Mouse (Mus musculus) MEL (cell line): ENCODE data around the gene Nek4. TPM values are rescaled to one million over a fixed set of nuclear protein-coding genes. Genes with fewer than 3 reads are reported as not detected.
A peak's percentile ranks its signal among the peaks of the same experiment; 100 is the strongest.

Experiments used
- DNase-seq: peaks from one replicate; pipeline ENCODE4 v3.0.0; 2011; ENCODE audit warnings: low read depth, low spot score
- H3K27ac ChIP-seq: 2 replicates; pipeline ENCODE4 v1.5.1; 2012; ENCODE audit warnings: low read depth, mild to moderate bottlenecking, control low read depth, low read length, moderate library complexity; ENCODE audit not compliant: control insufficient read depth
- H3K27me3 ChIP-seq, 2 experiments: fragments of 150-350 bp in 1 of 2; sonication (generic) in 1 of 2; 2 replicates each; pipeline ENCODE4 v1.6.1; 2012; ENCODE audit warnings: low read length in 2 of 2, mild to moderate bottlenecking in 2 of 2, improper control_type of control experiment in 1 of 2, moderate library complexity in 1 of 2; ENCODE audit not compliant: insufficient read depth in 2 of 2, control insufficient read depth in 1 of 2
- H3K36me3 ChIP-seq, 2 experiments: 2 replicates each; pipeline ENCODE4 v1.6.1; 2012 to 2014; ENCODE audit warnings: low read length in 2 of 2, improper control_type of control experiment in 1 of 2, inconsistent platforms in 1 of 2, mild to moderate bottlenecking in 1 of 2; ENCODE audit not compliant: insufficient read depth in 2 of 2, control insufficient read depth in 1 of 2
- H3K4me1 ChIP-seq, 2 experiments: fragments of 150-350 bp in 1 of 2; sonication (generic) in 1 of 2; 2 replicates each; pipeline ENCODE4 v1.6.1; 2012; ENCODE audit warnings: low read length in 2 of 2, improper control_type of control experiment in 1 of 2, mild to moderate bottlenecking in 1 of 2; ENCODE audit not compliant: insufficient read depth in 2 of 2, control insufficient read depth in 1 of 2
- H3K4me3 ChIP-seq, 2 experiments: fragments of 150-350 bp in 1 of 2; sonication (generic) in 1 of 2; 2 replicates each; pipeline ENCODE4 v1.5.1; 2012; ENCODE audit warnings: low read depth in 2 of 2, low read length in 2 of 2, mild to moderate bottlenecking in 2 of 2, moderate library complexity in 2 of 2, control low read depth in 1 of 2, improper control_type of control experiment in 1 of 2; ENCODE audit not compliant: control insufficient read depth in 1 of 2, insufficient read depth in 1 of 2
- H3K79me2 ChIP-seq: 2 replicates; pipeline ENCODE4 v1.6.1; 2012; ENCODE audit warnings: mild to moderate bottlenecking, low read length, moderate library complexity; ENCODE audit not compliant: control insufficient read depth, poor library complexity, insufficient read depth
- H3K9ac ChIP-seq: 2 replicates; pipeline ENCODE4 v1.6.1; 2012; ENCODE audit warnings: low read depth, mild to moderate bottlenecking, control low read depth, low read length, moderate library complexity; ENCODE audit not compliant: control insufficient read depth, poor library complexity, severe bottlenecking
- H3K9me3 ChIP-seq: fragments of 150-350 bp; sonication (generic); replicated peaks from 2 replicates; pipeline ENCODE4 v1.6.1; 2012; ENCODE audit warnings: mild to moderate bottlenecking, low read length, improper control_type of control experiment, moderate library complexity; ENCODE audit not compliant: insufficient read depth
- BHLHE40 ChIP-seq: IDR thresholded peaks from 2 replicates; pipeline ENCODE4 v1.6.1; 2012; ENCODE audit warnings: low read depth, mild to moderate bottlenecking, inconsistent platforms, low read length, improper control_type of control experiment, borderline replicate concordance
- CHD1 ChIP-seq: IDR thresholded peaks from 2 replicates; pipeline ENCODE4 v1.6.1; 2012; ENCODE audit warnings: low read depth, mild to moderate bottlenecking, inconsistent platforms, low read length, improper control_type of control experiment
- ELF1 ChIP-seq: IDR thresholded peaks from 2 replicates; pipeline ENCODE4 v1.6.1; 2014; ENCODE audit warnings: low read depth, mild to moderate bottlenecking, inconsistent platforms, low read length, improper control_type of control experiment, moderate library complexity
- GATA1 ChIP-seq: IDR thresholded peaks from 2 replicates; pipeline ENCODE4 v1.6.1; 2011; ENCODE audit warnings: low read depth, low read length, improper control_type of control experiment
- JUND ChIP-seq: IDR thresholded peaks from 2 replicates; pipeline ENCODE4 v1.6.1; 2011; ENCODE audit warnings: low read depth, mild to moderate bottlenecking, improper control_type of control experiment, low read length
- KAT2A ChIP-seq: conservative IDR thresholded peaks from 2 replicates; pipeline ENCODE4 v1.6.1; 2012; ENCODE audit warnings: low read depth, low read length, improper control_type of control experiment, inconsistent platforms
- MAFK ChIP-seq: IDR thresholded peaks from 2 replicates; pipeline ENCODE4 v1.6.1; 2011; ENCODE audit warnings: low read depth, mild to moderate bottlenecking, low read length, improper control_type of control experiment, borderline replicate concordance
- MAX ChIP-seq: IDR thresholded peaks from 2 replicates; pipeline ENCODE4 v1.6.1; 2011; ENCODE audit warnings: low read length, improper control_type of control experiment
- MYB ChIP-seq: IDR thresholded peaks from 2 replicates; pipeline ENCODE4 v1.6.1; 2011; ENCODE audit warnings: mild to moderate bottlenecking, low read depth, low read length, improper control_type of control experiment
- NELFE ChIP-seq: IDR thresholded peaks from 2 replicates; pipeline ENCODE4 v1.6.1; 2011; ENCODE audit warnings: low read depth, low read length, improper control_type of control experiment
- NRF1 ChIP-seq: IDR thresholded peaks from 2 replicates; pipeline ENCODE4 v1.6.1; 2014; ENCODE audit warnings: low read depth, mild to moderate bottlenecking, inconsistent platforms, low read length, improper control_type of control experiment, moderate library complexity; ENCODE audit not compliant: poor library complexity, insufficient read depth, severe bottlenecking
- POLR2A ChIP-seq, 2 experiments: IDR thresholded peaks; 2 replicates each; pipeline ENCODE4 v1.6.1; 2011 to 2012; ENCODE audit warnings: low read length in 2 of 2, mild to moderate bottlenecking in 2 of 2, control low read depth in 1 of 2, improper control_type of control experiment in 1 of 2, low read depth in 1 of 2, moderate library complexity in 1 of 2; ENCODE audit not compliant: control insufficient read depth in 1 of 2, insufficient read depth in 1 of 2, poor library complexity in 1 of 2
- POLR2AphosphoS2 ChIP-seq: IDR thresholded peaks from 2 replicates; pipeline ENCODE4 v1.6.1; 2011; ENCODE audit warnings: low read length, improper control_type of control experiment
- RAD21 ChIP-seq: IDR thresholded peaks from 2 replicates; pipeline ENCODE4 v1.6.1; 2011; ENCODE audit warnings: mild to moderate bottlenecking, low read depth, low read length, improper control_type of control experiment
- RCOR1 ChIP-seq: IDR thresholded peaks from 2 replicates; pipeline ENCODE4 v1.6.1; 2012; ENCODE audit warnings: low read depth, mild to moderate bottlenecking, inconsistent platforms, low read length, improper control_type of control experiment
- SIN3A ChIP-seq: IDR thresholded peaks from 2 replicates; pipeline ENCODE4 v1.6.1; 2012; ENCODE audit warnings: low read length, improper control_type of control experiment, inconsistent platforms
- SMC3 ChIP-seq: IDR thresholded peaks from 2 replicates; pipeline ENCODE4 v1.6.1; 2011; ENCODE audit warnings: low read depth, low read length, improper control_type of control experiment
- TAL1 ChIP-seq: IDR thresholded peaks from 2 replicates; pipeline ENCODE4 v1.6.1; 2012; ENCODE audit warnings: mild to moderate bottlenecking, inconsistent platforms, low read length, moderate library complexity, mixed read lengths
- TBP ChIP-seq: IDR thresholded peaks from 2 replicates; pipeline ENCODE4 v1.8.0; 2011; ENCODE audit warnings: low read depth, low read length, improper control_type of control experiment
- TCF12 ChIP-seq: IDR thresholded peaks from 2 replicates; pipeline ENCODE4 v1.6.1; 2014; ENCODE audit warnings: low read depth, mild to moderate bottlenecking, inconsistent platforms, low read length, improper control_type of control experiment, moderate library complexity
- USF1 ChIP-seq: IDR thresholded peaks from 2 replicates; pipeline ENCODE4 v1.6.1; 2014; ENCODE audit warnings: low read depth, mild to moderate bottlenecking, inconsistent platforms, low read length, improper control_type of control experiment, moderate library complexity
- USF2 ChIP-seq, 2 experiments: IDR thresholded peaks; 2 replicates each; pipeline ENCODE4 v1.6.1; 2011 to 2012; ENCODE audit warnings: improper control_type of control experiment in 2 of 2, low read length in 2 of 2, borderline replicate concordance in 1 of 2, inconsistent platforms in 1 of 2, low read depth in 1 of 2, mild to moderate bottlenecking in 1 of 2; ENCODE audit not compliant: insufficient read depth in 1 of 2
- ZC3H11A ChIP-seq: IDR thresholded peaks from 2 replicates; pipeline ENCODE4 v1.6.1; 2012; ENCODE audit warnings: low read depth, mild to moderate bottlenecking, inconsistent platforms, low read length, improper control_type of control experiment
- ZKSCAN1 ChIP-seq: IDR thresholded peaks from 2 replicates; pipeline ENCODE4 v1.6.1; 2012; ENCODE audit warnings: low read depth, mild to moderate bottlenecking, inconsistent platforms, low read length, improper control_type of control experiment, moderate library complexity
- ZNF384 ChIP-seq: IDR thresholded peaks from 2 replicates; pipeline ENCODE4 v1.6.1; 2012; ENCODE audit warnings: low read depth, mild to moderate bottlenecking, inconsistent platforms, low read length, improper control_type of control experiment
- polyA plus RNA-seq, 2 experiments: library from polyadenylated mRNA; stranded (reverse) in 1 of 2; unstranded in 1 of 2; fragments of >175 nt in 1 of 2; fragments of >200 nt in 1 of 2; gene quantifications; 2 replicates each; pipeline versions ENCODE4 v1.2.1 to v1.2.4; 2012; ENCODE audit warnings: low replicate concordance in 2 of 2, low read depth in 1 of 2; ENCODE audit not compliant: insufficient read length in 2 of 2, insufficient read depth in 1 of 2, missing spikeins in 1 of 2
- total RNA-seq: library from RNA; depleted of rRNA; stranded (reverse); fragments of 300-350 nt; gene quantifications from 2 replicates; pipeline ENCODE4 v1.2.3, GENCODE M21; 2012

Gene Nek4
- total and polyA plus RNA-seq, 3 experiments, result 16.6 to 19.3 TPM; not detected in 1

GRCm38 (mm10) chr14:30996417-30996816, 45.2 kb downstream of the Nek4 start:
- TF ChIP-seq SMC3 (no peak), BHLHE40 (no peak), GATA1 (no peak)
- H3K9me3 ChIP-seq, result no peaks in the 10 kb centered on the region
- H3K27me3 ChIP-seq, result no peaks in the 10 kb centered on the region
- no peak overlapping the region for H3K27ac ChIP-seq
- DNase-seq, result no peak
- no peak overlapping the region for H3K9ac ChIP-seq
- peaks cover 2 to 7% of the 10 kb centered on the region in 2 experiments; a peak in 3 of 4 replicates for H3K36me3 ChIP-seq
- H3K79me2 ChIP-seq, result peaks cover 12% of the 10 kb centered on the region
- H3K4me3 ChIP-seq, result no peak overlapping the region
- peaks cover 0 to 3% of the 10 kb centered on the region in 2 experiments; a peak in 2 of 4 replicates for H3K4me1 ChIP-seq

GRCm38 (mm10) chr14:31000356-31000755, 49.2 kb downstream of the Nek4 start:
- TF ChIP-seq USF1 (no peak), CHD1 (0 out of 2 replicates have a peak, but pooled peaks have one; percentile 48)

GRCm38 (mm10) chr14:31000816-31001306, 49.7 kb downstream of the Nek4 start:
- H3K4me3 ChIP-seq, result peak overlapping the region; percentile 95 to 98
- H3K9me3 ChIP-seq, result no peaks in the 10 kb centered on the region
- peaks cover 16% of the 10 kb centered on the region for H3K79me2 ChIP-seq
- peak; percentile 66 for DNase-seq
- peaks cover 2 to 15% of the 10 kb centered on the region in 2 experiments; a peak in 3 of 4 replicates for H3K36me3 ChIP-seq
- peaks cover 4 to 9% of the 10 kb centered on the region in 2 experiments for H3K4me1 ChIP-seq
- H3K9ac ChIP-seq, result peak overlapping the region; percentile 93
- no peaks in the 10 kb centered on the region for H3K27me3 ChIP-seq
- H3K27ac ChIP-seq, result peak overlapping the region; percentile 77
- TF ChIP-seq RCOR1 (no peak), NRF1 (no peak), SMC3 (no peak), JUND (no peak), ZC3H11A (no peak), MAX (no peak), ZKSCAN1 (no peak), MAFK (no peak), USF2 (IDR thresholded peaks at IDR 0.05; ENCODE audit: borderline replicate concordance in 1 of 2, insufficient read depth in 1 of 2, low read depth in 1 of 2, low read length in 2 of 2) (no peak), ELF1 (no peak), POLR2AphosphoS2 (peak; percentile 73; the same call in 1 of the 2 replicates), TBP (no peak), MYB (no peak), GATA1 (0 out of 2 replicates have a peak, but pooled peaks have one; percentile 3), USF1 (no peak), POLR2A (IDR thresholded peaks at IDR 0.05; ENCODE audit: control insufficient read depth in 1 of 2, insufficient read depth in 1 of 2, low read depth in 1 of 2, low read length in 2 of 2, poor library complexity in 1 of 2) (peak in 1 of 2 experiments; percentile 57; a peak in 1 of 4 replicates), RAD21 (no peak), BHLHE40 (no peak), KAT2A (no peak), NELFE (no peak), TAL1 (no peak), TCF12 (no peak), SIN3A (no peak), CHD1 (0 out of 2 replicates have a peak, but pooled peaks have one; percentile 37), ZNF384 (no peak)

More at GRCm38 (mm10) chr14:31000356-31000755, 49.2 kb downstream of the Nek4 start:
- H3K79me2 ChIP-seq, result peaks cover 16% of the 10 kb centered on the region
- no peaks in the 10 kb centered on the region for H3K9me3 ChIP-seq
- H3K4me3 ChIP-seq, result peak overlapping the region; percentile 95 to 98
- peaks cover 2 to 15% of the 10 kb centered on the region in 2 experiments; a peak in 3 of 4 replicates for H3K36me3 ChIP-seq
- H3K9ac ChIP-seq, result peak overlapping the region; percentile 93
- peaks cover 4 to 9% of the 10 kb centered on the region in 2 experiments for H3K4me1 ChIP-seq
- no peaks in the 10 kb centered on the region for H3K27me3 ChIP-seq
- no peak for DNase-seq
- H3K27ac ChIP-seq, result peak overlapping the region; percentile 77
